In the genomic region with DNA sequence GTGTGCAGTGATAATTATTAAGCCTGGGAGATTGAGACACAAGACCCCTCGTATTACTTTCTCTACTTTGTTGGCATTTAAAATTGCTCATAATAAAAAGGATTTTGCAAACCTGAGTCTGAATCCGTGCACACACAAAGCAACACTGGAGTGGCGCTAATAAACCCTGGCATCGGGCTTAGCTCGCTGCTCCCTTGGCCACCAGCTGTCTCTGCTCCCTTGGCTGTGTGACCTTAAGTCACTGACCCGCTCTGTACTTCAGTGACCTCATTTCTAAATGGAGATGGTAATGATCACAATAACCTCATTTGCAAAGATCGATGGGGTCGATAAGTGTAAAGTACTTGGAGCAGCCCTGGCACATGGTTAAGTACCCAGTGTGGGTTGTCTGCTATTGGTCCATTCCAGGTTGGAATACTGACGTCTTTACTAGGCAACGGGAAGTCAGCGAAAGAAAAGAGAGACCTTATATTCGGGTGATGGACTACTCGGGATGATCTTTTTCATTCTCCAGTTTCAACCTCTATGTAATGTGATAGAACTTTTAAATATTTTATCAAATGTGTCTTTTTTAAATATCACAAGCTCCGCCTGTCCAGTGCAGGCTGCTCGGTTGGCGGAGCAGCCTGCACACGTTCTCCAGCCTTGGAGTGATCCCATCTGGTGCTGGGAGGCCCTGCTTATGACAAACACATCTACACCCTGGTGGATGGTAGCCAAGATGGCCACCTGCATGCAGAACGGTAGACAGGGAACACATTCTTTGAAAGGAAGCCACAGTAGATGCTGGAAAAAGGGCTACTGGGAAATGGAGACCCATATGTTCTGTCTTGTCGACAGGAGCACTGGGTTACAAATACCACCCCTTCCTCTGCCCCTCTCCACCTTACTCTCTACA, we compare ENCODE assay signal across 22 mouse cellular contexts. TPM values are rescaled to one million over a fixed set of nuclear protein-coding genes. Genes with fewer than 3 reads are reported as not detected.
DNase-seq lines count a peak whose midpoint lies in the region; ATAC-seq and TF ChIP-seq lines count a peak whose summit lies in the region.
"Had no signal": no experiment of that assay in that cellular context is flagged by ENCODE, and none has a peak within 500 bp of the region (broad histone marks: within the 10 kb centered on the region; RNA-seq: fewer than 3 reads in every experiment).

No protein-coding gene starts in this region.

- no peak for ATAC-seq in hindbrain, postnatal 0 days
- ATAC-seq in hindbrain, embryonic 14.5 days (ENCODE audit: low FRiP score): no peak
- ATAC-seq: forebrain, postnatal 0 days; lung, postnatal 0 days; midbrain, embryonic 16.5 days had no signal

- WGBS in hindbrain, postnatal 0 days: 62% methylated on average over 19 of the region's 19 CpGs
- WGBS in hindbrain, embryonic 14.5 days: 64% methylated on average over 19 of the region's 19 CpGs

- H3K9me3 ChIP-seq in hindbrain, postnatal 0 days (ENCODE audit: low read length): no peaks in the 10 kb centered on the region
- H3K9me3 ChIP-seq in hindbrain, embryonic 14.5 days (ENCODE audit: control insufficient read depth, low read length): no peaks in the 10 kb centered on the region
- H3K9me3 ChIP-seq: embryonic facial prominence, embryonic 13.5 days; limb, embryonic 10.5 days; liver, embryonic 13.5 days; megakaryocyte, embryonic 14.5 days had no signal

- H3K27ac ChIP-seq in hindbrain, postnatal 0 days: no peak overlapping the region; the same call in 1 of the 2 replicates
- no peak overlapping the region for H3K27ac ChIP-seq in hindbrain, embryonic 14.5 days
- H3K27ac ChIP-seq: embryonic facial prominence, embryonic 13.5 days; gastrocnemius, adult 2 months; heart, adult 2 months; limb, embryonic 10.5 days; liver, embryonic 13.5 days had no signal

- peaks cover 20% of the 10 kb centered on the region for H3K4me1 ChIP-seq in hindbrain, postnatal 0 days (ENCODE audit: insufficient read depth, low read length)
- peaks cover 17% of the 10 kb centered on the region for H3K4me1 ChIP-seq in hindbrain, embryonic 14.5 days (replicated peaks; ENCODE audit: control insufficient read depth, insufficient read depth, low read length)

- no peaks in the 10 kb centered on the region for H3K27me3 ChIP-seq in hindbrain, postnatal 0 days (ENCODE audit: insufficient read depth, low read length)
- H3K27me3 ChIP-seq in hindbrain, embryonic 14.5 days (ENCODE audit: control insufficient read depth, insufficient read depth, low read length): 0 out of 2 replicates have a peak, but pooled peaks cover 3% of the 10 kb centered on the region

- H3K4me3 ChIP-seq in hindbrain, postnatal 0 days (ENCODE audit: low read length): no peak overlapping the region
- H3K4me3 ChIP-seq in hindbrain, embryonic 14.5 days (replicated peaks; ENCODE audit: low read length): no peak overlapping the region
- H3K4me3 ChIP-seq: embryonic facial prominence, embryonic 13.5 days; gastrocnemius, adult 2 months; heart, adult 2 months; limb, embryonic 10.5 days; liver, embryonic 13.5 days; megakaryocyte, embryonic 14.5 days had no signal

- peak; percentile 29 for DNase-seq in hindbrain, postnatal 0 days (ENCODE audit: low spot score)
- no peak for DNase-seq in hindbrain, embryonic 14.5 days (ENCODE audit: low spot score)
- peak; percentile 33 for DNase-seq in MN1 (ENCODE audit: low spot score)
- peak; percentile 90 for DNase-seq in brain, adult 2 months (ENCODE audit: low read depth, low spot score)
- peak; percentile 53 to 58 for DNase-seq in cerebellum, postnatal 36 days
- DNase-seq in layer of hippocampus, postnatal 25 days (ENCODE audit: extremely low spot score in 1 of 2, low spot score in 1 of 2): no peak
- DNase-seq in thymus, adult 18-20 months: no peak
- DNase-seq: adrenal gland, adult 8-10 months; forebrain, postnatal 0 days; gastrocnemius, adult 2 months; heart, adult 2 months; heart, postnatal 14 days; liver, embryonic 13.5 days had no signal

- H3K9ac ChIP-seq in hindbrain, postnatal 0 days (replicated peaks; ENCODE audit: low read length): no peak overlapping the region
- H3K9ac ChIP-seq in hindbrain, embryonic 14.5 days: no peak overlapping the region
- H3K9ac ChIP-seq: embryonic facial prominence, embryonic 13.5 days; forebrain, postnatal 0 days; liver, embryonic 13.5 days had no signal

- no peaks in the 10 kb centered on the region for H3K36me3 ChIP-seq in hindbrain, postnatal 0 days (ENCODE audit: insufficient read depth, low read length)
- H3K36me3 ChIP-seq in hindbrain, embryonic 14.5 days (replicated peaks; ENCODE audit: control insufficient read depth, insufficient read depth): no peaks in the 10 kb centered on the region
- H3K36me3 ChIP-seq: embryonic facial prominence, embryonic 13.5 days; limb, embryonic 10.5 days; liver, embryonic 13.5 days had no signal

- TF ChIP-seq CTCF in hindbrain, postnatal 0 days (IDR thresholded peaks at IDR 0.05; ENCODE audit: low read depth): no peak

- H3K4me2 ChIP-seq in hindbrain, postnatal 0 days (ENCODE audit: low read depth, low read length): no peak overlapping the region
- no peak overlapping the region for H3K4me2 ChIP-seq in hindbrain, embryonic 14.5 days (replicated peaks)
- H3K4me2 ChIP-seq: embryonic facial prominence, embryonic 13.5 days; liver, embryonic 13.5 days had no signal

RNA-seq across cellular contexts. Expression of gene Ormdl3, which starts 3.6 kb away (rescaled TPM):
- 103 and 112 TPM in 2 replicates for total RNA-seq in hindbrain, postnatal 0 days (2014; rRNA removed)
- 98.8 and 100 TPM in 2 replicates for polyA plus RNA-seq in hindbrain, postnatal 0 days (2015; fragmentation: Nextera tagmentation; extraction: Ambion mirVana)
- polyA plus RNA-seq in hindbrain, embryonic 14.5 days (2014; fragmentation: Nextera tagmentation; extraction: Ambion mirVana): 14.9 and 17.3 TPM in 2 replicates
- 10 to 100 TPM; 47.7 to 57.5 TPM for total RNA-seq in layer of hippocampus, postnatal 25 days (2021)

RNA-seq across cellular contexts. Expression of gene Lrrc3c, which starts 7.3 kb away (rescaled TPM):
- not detected in 2 replicates for total RNA-seq in hindbrain, postnatal 0 days (2014; rRNA removed)
- polyA plus RNA-seq in hindbrain, postnatal 0 days (2015; fragmentation: Nextera tagmentation; extraction: Ambion mirVana): not detected in 2 replicates
- not detected in 2 replicates for polyA plus RNA-seq in hindbrain, embryonic 14.5 days (2014; fragmentation: Nextera tagmentation; extraction: Ambion mirVana)
- not detected for total RNA-seq in layer of hippocampus, postnatal 25 days (2021)
- total RNA-seq: adrenal gland, adult 8-10 months; forebrain, postnatal 0 days; gastrocnemius, adult 2 months; heart, adult 2 months; heart, postnatal 14 days; layer of hippocampus, adult 18-20 months; MEL had no signal
- polyA plus RNA-seq: embryonic facial prominence, embryonic 13.5 days; forebrain, postnatal 0 days; heart, adult 2 months; kidney, embryonic 14.5 days; limb, embryonic 10.5 days; liver, embryonic 13.5 days; lung, postnatal 0 days; midbrain, embryonic 16.5 days; stomach, embryonic 16.5 days had no signal

RNA-seq across cellular contexts. Expression of gene Gm12355, which starts 34.7 kb away (rescaled TPM):
- 0.21 TPM in 1 of 2 replicates, not detected in the other for total RNA-seq in hindbrain, postnatal 0 days (2014; rRNA removed)
- 0.25 and 0.33 TPM in 2 replicates for polyA plus RNA-seq in hindbrain, postnatal 0 days (2015; fragmentation: Nextera tagmentation; extraction: Ambion mirVana)
- 0.20 and 0.80 TPM in 2 replicates for polyA plus RNA-seq in hindbrain, embryonic 14.5 days (2014; fragmentation: Nextera tagmentation; extraction: Ambion mirVana)
- 10 to 100 TPM; 10.4 to 12.4 TPM for total RNA-seq in layer of hippocampus, postnatal 25 days (2021)
- polyA plus RNA-seq: heart, adult 2 months had no signal

RNA-seq across cellular contexts. Expression of gene Gsdma3, which starts 35.4 kb away (rescaled TPM):
- total RNA-seq in hindbrain, postnatal 0 days (2014; rRNA removed): 0.68 TPM in 1 of 2 replicates, not detected in the other
- polyA plus RNA-seq in hindbrain, postnatal 0 days (2015; fragmentation: Nextera tagmentation; extraction: Ambion mirVana): not detected in 2 replicates
- not detected in 2 replicates for polyA plus RNA-seq in hindbrain, embryonic 14.5 days (2014; fragmentation: Nextera tagmentation; extraction: Ambion mirVana)
- not detected for total RNA-seq in layer of hippocampus, postnatal 25 days (2021)
- total RNA-seq: forebrain, postnatal 0 days; layer of hippocampus, adult 18-20 months; MEL had no signal
- polyA plus RNA-seq: embryonic facial prominence, embryonic 13.5 days; forebrain, postnatal 0 days; heart, adult 2 months; kidney, embryonic 14.5 days; limb, embryonic 10.5 days; liver, embryonic 13.5 days; lung, postnatal 0 days; midbrain, embryonic 16.5 days; stomach, embryonic 16.5 days had no signal

RNA-seq across cellular contexts. Expression of gene Zpbp2, which starts 39.9 kb away (rescaled TPM):
- total RNA-seq in hindbrain, postnatal 0 days (2014; rRNA removed): not detected in 2 replicates
- polyA plus RNA-seq in hindbrain, postnatal 0 days (2015; fragmentation: Nextera tagmentation; extraction: Ambion mirVana): 0.42 and 0.45 TPM in 2 replicates
- not detected in 2 replicates for polyA plus RNA-seq in hindbrain, embryonic 14.5 days (2014; fragmentation: Nextera tagmentation; extraction: Ambion mirVana)
- not detected for total RNA-seq in layer of hippocampus, postnatal 25 days (2021)
- total RNA-seq: forebrain, postnatal 0 days; gastrocnemius, adult 2 months; heart, adult 2 months; heart, postnatal 14 days; layer of hippocampus, adult 18-20 months had no signal
- polyA plus RNA-seq: embryonic facial prominence, embryonic 13.5 days; forebrain, postnatal 0 days; heart, adult 2 months had no signal

Comparison
In these comparisons a context has a peak if more than half of its experiments do, and no peak if none do; other contexts are left out.
1. DNase-seq: peak in hindbrain, postnatal 0 days (single experiment), MN1 (single experiment), brain, adult 2 months (single experiment) and cerebellum, postnatal 36 days (2 of 2); none in hindbrain, embryonic 14.5 days (single experiment), layer of hippocampus, postnatal 25 days (0 of 2) and thymus, adult 18-20 months (0 of 2).